Mouse (Mus musculus): Measurements from ENCODE around the gene Fam174b. TPM values are rescaled to one million over a fixed set of nuclear protein-coding genes. Genes with fewer than 3 reads are reported as not detected.

Fam174b gene
- polyA plus RNA-seq, 1 experiment: 5.3 TPM

- DNase-seq (ENCODE audit: low read depth): no peak
Measured at GRCm38 (mm10) chr7:73749339-73749738, 9.2 kb downstream of the Fam174b start.

DNA sequence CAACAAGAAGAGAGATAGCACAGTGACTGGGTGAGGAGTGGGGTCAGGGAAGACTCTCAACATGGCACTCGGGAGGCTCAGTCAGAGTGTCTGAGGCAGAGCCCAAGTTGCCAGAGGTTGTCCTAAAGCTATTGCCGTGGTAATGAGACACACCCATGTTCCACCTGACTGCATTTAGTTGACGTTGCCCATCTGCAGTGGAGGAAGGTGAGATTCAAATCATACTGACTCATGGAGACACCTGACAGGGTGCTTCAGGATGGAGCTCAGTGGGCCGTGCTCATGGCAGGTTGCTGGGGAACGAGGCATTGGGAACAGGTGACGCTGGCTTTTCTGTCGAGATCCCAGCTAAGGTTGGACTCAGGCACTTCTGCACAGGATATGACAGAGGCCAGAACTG, 9.9 kb downstream of the Fam174b start:
- no peak for DNase-seq (ENCODE audit: low read depth)

DNA sequence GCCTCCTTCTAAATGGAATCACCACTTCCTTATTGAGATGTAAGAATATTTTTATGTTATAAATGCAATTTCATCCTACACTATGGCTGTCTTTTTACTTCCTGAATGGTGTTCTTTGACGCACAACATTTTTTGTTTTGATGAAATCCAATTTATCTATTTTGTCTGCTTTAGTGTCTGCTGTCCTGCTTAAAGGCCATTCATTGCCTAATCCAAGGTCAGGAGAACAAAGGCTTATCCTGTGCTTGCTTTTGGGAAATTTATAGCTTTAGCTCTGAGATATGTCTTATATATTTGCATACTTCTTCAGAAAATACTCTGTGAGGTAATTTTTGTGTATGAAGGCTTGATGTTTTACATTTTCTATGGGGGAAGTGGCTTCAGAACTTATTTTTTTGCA, 13.5 kb downstream of the Fam174b start:
- no peak for DNase-seq (ENCODE audit: low read depth)

DNA sequence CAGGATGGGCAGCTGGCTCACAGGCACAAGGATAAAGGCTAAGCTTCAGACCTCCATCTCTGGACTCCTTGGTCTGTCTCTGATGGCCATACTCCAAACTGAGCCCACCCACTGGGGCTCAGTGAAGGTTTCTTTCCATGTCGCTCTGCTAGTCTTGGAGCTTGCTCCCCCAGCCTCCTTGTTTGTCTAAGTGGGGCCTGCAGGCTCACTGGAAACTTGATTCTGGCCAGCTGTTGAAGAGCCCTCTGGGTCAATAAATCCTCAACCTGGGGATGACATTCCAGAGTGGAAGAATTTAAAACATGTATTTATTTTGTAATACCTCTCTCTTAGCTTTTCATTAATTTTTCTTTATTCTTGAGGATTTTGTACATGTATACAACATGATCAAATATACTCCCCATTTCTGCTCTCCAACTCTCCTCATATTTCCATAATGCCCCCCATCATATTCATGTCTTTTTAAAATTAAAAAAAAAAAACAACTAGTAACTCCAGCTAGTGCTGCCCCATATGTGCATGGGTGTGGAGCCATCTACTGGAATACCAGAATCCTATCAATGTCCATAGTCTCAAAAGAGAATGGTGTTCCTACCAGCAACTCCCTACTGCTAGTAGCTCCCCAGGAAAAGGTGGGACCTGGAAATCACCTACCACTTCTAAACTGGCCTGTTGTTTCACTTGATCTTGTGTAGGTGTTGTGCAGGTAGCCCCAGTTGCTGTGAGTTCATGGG, 15.4 kb downstream of the Fam174b start:
- DNase-seq (ENCODE audit: low read depth): no peak

- DNase-seq (ENCODE audit: low read depth): no peak
Measured at GRCm38 (mm10) chr7:73761691-73762189, 21.6 kb downstream of the Fam174b start.

- no peak for DNase-seq (ENCODE audit: low read depth)
Measured at GRCm38 (mm10) chr7:73764679-73765078, 24.6 kb downstream of the Fam174b start.

GRCm38 (mm10) chr7:73765186-73765903, 25.2 kb downstream of the Fam174b start:
- DNase-seq (ENCODE audit: low read depth): no peak

- no peak for DNase-seq (ENCODE audit: low read depth)
Measured at GRCm38 (mm10) chr7:73769224-73769623, 29.1 kb downstream of the Fam174b start.

DNA sequence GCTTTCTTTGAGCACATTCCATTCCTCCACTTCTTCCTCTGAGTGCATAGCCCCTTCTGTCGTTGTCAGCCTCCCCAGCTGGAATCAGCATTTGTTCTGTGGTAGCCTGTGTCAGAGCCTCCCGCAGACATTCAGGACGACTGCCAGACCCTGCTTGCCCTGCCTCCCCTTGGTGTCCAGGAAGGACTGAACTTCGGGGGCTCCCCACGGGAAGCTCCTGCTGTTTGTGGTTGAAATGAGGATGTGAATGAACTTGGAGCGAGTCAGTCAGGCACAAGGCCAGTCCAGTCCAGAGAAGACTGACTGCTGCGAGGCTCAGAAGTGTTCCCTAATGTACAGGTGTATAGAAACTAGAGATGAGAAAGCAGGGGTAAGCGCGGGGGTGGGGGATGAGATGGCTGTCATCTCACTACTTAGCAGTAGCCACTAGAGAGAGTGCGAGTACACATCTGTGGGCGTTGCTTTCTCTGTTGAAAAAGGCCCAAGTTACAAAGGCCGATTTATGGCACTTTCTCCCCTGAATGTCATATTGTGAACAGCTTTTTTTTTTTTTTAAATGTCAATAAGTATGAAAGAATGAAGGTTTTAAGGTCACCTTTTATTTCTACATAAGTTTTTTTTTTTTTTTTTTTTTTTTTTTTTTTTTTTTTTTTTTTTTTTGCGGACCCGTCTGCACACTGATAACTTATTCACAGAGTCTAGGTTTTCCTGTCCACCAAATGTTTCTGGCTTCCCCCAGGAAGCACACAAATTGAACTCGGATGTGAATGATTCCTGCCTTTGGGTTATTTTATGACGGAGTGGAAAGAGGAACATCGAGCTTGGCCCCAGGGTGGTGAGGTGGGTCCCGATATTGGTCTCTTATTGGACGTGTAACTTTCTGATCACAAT, 31.5 kb downstream of the Fam174b start:
- DNase-seq (ENCODE audit: low read depth): no peak

- no peak for DNase-seq (ENCODE audit: low read depth)
Measured at GRCm38 (mm10) chr7:73772275-73772765, 32.2 kb downstream of the Fam174b start.

DNA sequence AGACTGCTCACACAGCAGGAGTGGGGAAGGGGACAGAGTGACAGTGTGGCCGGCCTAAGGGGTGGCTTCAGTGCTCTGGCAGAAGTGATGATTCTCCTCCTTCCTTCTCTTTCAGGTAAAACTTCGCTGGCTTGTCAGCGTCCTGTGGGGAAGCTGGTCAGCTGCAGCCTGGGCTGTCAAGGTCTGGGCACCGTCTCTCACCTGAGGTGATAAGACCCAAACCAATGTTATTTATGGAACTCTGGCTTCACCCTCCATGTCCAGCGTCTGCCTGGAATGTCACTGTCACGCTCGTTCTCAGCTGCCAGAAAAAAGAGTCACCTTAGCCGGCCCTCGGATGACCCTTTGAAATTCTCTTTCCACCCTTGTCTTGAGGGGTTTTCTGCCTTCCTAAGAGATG, 34.7 kb downstream of the Fam174b start:
- DNase-seq (ENCODE audit: low read depth): no peak

DNA sequence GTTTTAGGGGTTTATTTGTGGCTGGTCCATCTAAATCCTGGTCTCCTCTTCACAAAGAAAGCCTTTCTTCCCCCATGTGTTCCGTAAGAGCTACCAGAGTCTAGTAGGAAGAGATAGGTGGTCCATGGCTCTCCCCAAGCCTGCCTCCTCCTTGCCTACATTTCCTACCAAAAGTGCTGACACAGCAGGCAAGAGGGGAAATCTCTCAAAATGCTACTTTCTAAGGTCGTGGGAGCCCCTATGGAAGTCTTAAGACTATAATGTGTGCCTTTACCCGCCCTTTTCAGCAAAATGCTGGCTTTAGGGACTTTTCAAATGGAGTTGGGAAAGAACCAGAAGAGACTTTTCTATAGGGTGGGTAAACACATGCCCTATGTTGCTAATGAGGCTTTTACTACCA, 37.7 kb downstream of the Fam174b start:
- DNase-seq (ENCODE audit: low read depth): no peak

DNA sequence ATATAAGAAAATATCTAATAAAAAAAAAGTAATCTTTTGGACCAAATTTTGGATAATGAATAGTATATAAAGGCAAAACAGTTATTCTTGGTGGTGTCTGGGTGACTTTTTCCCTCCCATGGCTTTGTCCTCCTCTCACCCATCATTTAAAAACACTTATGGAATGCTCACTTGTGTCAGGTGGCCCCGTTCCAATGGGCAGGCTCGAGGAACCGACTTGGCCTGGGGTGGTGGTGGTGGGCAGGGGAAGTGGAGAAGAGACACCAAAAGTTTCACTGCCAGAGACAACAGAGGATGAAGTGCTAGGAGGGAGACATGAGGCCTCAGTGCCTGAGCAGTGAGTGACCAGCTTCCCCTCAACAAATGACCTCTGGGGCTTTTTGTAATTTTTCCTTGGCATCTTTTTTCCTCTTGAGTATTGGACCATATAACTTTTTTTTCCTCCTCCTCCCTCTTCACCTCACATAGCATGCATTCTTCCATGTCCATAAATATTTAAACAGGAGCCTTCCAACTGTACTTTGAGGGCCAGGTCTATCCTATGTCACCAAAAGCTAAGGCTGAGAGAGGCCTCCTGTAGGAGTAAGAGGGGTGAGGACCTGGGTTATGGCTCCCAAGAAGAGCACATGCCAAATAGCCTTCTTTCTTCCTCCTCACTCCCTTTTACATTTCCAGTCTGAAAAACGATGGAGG, 44.8 kb downstream of the Fam174b start:
- DNase-seq (ENCODE audit: low read depth): no peak

GRCm38 (mm10) chr7:73785815-73786214, 45.7 kb downstream of the Fam174b start:
- DNase-seq (ENCODE audit: low read depth): no peak

DNA sequence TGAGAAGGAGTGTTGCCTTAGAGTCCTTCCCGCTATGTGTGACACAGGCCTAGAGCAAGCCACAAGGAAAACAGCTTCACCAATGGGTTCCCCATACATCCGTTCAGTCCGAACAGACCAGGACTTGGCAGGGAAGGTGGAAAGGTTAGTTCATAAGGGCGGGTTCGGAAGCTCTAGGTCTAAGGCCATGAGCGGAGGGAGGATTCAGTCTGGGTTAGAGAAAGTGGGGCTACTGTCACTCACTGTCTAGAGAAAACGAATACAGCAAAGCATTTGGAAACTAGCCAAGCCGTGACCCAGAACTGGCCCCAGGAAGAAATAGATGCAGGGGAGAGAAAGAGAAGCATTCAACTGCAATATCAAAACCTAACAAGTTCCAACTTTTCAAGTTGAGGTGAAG, 47.4 kb downstream of the Fam174b start:
- no peak for DNase-seq (ENCODE audit: low read depth)

GRCm38 (mm10) chr7:73791096-73791495, 51.0 kb downstream of the Fam174b start:
- no peak for DNase-seq (ENCODE audit: low read depth)

DNA sequence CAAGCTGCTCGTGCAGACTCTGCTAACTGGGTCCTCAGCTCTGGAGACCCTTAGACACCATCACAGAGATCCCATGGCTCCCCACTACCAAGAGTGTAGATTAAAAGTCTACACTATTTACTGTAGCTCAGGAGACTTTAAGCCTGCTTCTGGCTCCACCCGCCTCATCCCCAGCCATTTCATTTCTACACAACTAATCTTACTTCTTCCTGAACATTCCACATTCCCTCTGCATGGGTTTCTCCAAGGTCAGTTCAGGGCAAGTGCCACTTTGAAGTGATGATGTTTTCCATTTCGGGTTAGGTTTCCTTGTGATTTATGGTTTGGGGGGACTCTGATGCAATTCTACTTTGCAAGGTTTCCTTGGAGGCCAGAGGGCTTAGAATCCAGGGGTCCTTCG, 52.1 kb downstream of the Fam174b start:
- no peak for DNase-seq (ENCODE audit: low read depth)

DNA sequence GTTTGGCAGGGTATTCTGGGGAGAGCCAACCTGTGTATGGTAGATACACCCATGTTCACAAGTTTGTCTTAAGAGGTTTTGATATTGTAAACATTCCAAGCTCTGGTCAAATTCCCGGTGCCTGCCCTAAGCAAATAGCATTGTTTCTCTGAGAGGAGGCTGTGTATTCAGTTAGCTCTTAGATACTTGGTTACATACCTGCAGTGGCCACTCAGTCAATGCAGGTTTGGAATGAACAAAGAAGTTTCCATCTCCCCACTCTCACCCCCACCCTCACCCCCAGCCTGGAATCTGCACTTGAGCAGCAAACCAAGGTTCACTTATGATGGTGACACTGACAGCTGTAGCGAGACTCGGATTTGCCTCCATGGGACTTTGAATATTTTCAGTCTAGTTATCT, 52.5 kb downstream of the Fam174b start:
- no peak for DNase-seq (ENCODE audit: low read depth)

DNA sequence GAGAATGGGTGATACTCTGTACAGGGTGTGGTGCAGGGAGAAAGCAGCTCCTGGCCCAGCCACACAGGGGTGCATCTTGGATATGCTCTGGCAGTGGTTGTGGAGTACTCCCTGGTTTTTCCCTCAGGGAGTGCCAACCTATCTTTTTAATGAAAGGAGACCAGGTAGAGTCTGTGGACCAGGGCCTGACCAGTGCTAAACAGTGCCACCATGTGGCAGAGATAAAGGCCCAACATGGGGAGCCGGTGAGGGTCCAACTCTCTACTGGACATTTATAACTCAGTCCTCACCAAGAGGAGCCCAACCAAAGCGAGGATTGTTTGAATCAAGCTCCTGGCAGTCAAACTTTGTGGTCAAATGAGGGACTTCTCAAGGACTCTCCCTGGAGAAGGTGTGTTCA, 69.2 kb downstream of the Fam174b start:
- no peak for DNase-seq (ENCODE audit: low read depth)

- no peak for DNase-seq (ENCODE audit: low read depth)
Measured at GRCm38 (mm10) chr7:73811439-73811838, 71.3 kb downstream of the Fam174b start.

- no peak for DNase-seq (ENCODE audit: low read depth)
Measured at GRCm38 (mm10) chr7:73812176-73812575, 72.1 kb downstream of the Fam174b start.
